Mouse (Mus musculus) layer of hippocampus, adult 2 months (tissue): ENCODE measurements around the gene Cth. TPM values are rescaled to one million over a fixed set of nuclear protein-coding genes. Genes with fewer than 3 reads are reported as not detected.

ENCODE experiments used
- DNase-seq, 2 experiments: peaks; one replicate each; pipeline ENCODE4 v3.0.0; 2022; ENCODE audit warnings: low spot score in 2 of 2
- H3K27ac ChIP-seq: fragments of 200-600 bp; 2 replicates; pipeline ENCODE4 v1.8.1; 2022
- H3K4me3 ChIP-seq: fragments of 200-600 bp; 2 replicates; pipeline ENCODE4 v1.8.1; 2022; ENCODE audit warnings: mild to moderate bottlenecking
- CTCF ChIP-seq: fragments of 200-600 bp; conservative IDR thresholded peaks from 2 replicates; pipeline ENCODE4 v1.8.1; 2022; ENCODE audit warnings: antibody characterized with exemption, mild to moderate bottlenecking, moderate library complexity
- total RNA-seq, 2 experiments: library from RNA; stranded (reverse); gene quantifications; 2 replicates each; pipeline ENCODE4 v1.2.3; 2021

Gene Cth
- total RNA-seq, 2 experiments from 2014 or later: 6.5 to 6.6 TPM

- peak; percentile 43 for TF ChIP-seq CTCF
- H3K4me3 ChIP-seq: no peak overlapping the region
- no peak for DNase-seq
- H3K27ac ChIP-seq: no peak overlapping the region
Observed at GRCm38 (mm10) chr3:157931592-157931991, 6.7 kb upstream of the Cth start.

GRCm38 (mm10) chr3:157929417-157929816 is 4.5 kb upstream of the Cth start:
- Histone ChIP-seq H3K4me3 (no peak overlapping the region), H3K27ac (no peak overlapping the region)
- no peak for TF ChIP-seq CTCF
- DNase-seq: no peak

- TF ChIP-seq CTCF: no peak
- Histone ChIP-seq H3K4me3 (no peak overlapping the region), H3K27ac (peak overlapping the region; percentile 61; the same call in 1 of the 2 replicates)
- peak; percentile 31 to 75 for DNase-seq
Observed at GRCm38 (mm10) chr3:157928731-157929130, 3.9 kb upstream of the Cth start.

- Histone ChIP-seq H3K27ac (no peak overlapping the region), H3K4me3 (no peak overlapping the region)
- no peak for TF ChIP-seq CTCF
- no peak for DNase-seq
Observed at GRCm38 (mm10) chr3:157926761-157927160, 1.9 kb upstream of the Cth start.

- H3K27ac ChIP-seq: no peak overlapping the region; the same call in 1 of the 2 replicates
- no peak overlapping the region for H3K4me3 ChIP-seq
- DNase-seq: no peak
- no peak for TF ChIP-seq CTCF
Observed at GRCm38 (mm10) chr3:157925706-157926510, 1.0 kb upstream of the Cth start.

GRCm38 (mm10) chr3:157923268-157923835 is 1.5 kb downstream of the Cth start:
- TF ChIP-seq CTCF: no peak
- no peak for DNase-seq
- Histone ChIP-seq H3K4me3 (no peak overlapping the region), H3K27ac (no peak overlapping the region)

- TF ChIP-seq CTCF: no peak
- DNase-seq: no peak
- no peak overlapping the region for H3K27ac ChIP-seq
Observed at GRCm38 (mm10) chr3:157921376-157921775, 3.5 kb downstream of the Cth start.

GRCm38 (mm10) chr3:157916336-157916735 is 8.5 kb downstream of the Cth start:
- Histone ChIP-seq H3K27ac (no peak overlapping the region), H3K4me3 (no peak overlapping the region)
- TF ChIP-seq CTCF: no peak
- no peak for DNase-seq

More at GRCm38 (mm10) chr3:157921376-157921775, 3.5 kb downstream of the Cth start:
- H3K4me3 ChIP-seq: no peak overlapping the region

- H3K4me3 ChIP-seq: no peak overlapping the region
- no peak for DNase-seq
- TF ChIP-seq CTCF: no peak
- no peak overlapping the region for H3K27ac ChIP-seq
Observed at GRCm38 (mm10) chr3:157912155-157912554, 12.7 kb downstream of the Cth start.

- no peak overlapping the region for H3K4me3 ChIP-seq
- no peak for TF ChIP-seq CTCF
Observed at GRCm38 (mm10) chr3:157910262-157910661, 14.6 kb downstream of the Cth start.

GRCm38 (mm10) chr3:157908166-157908565 is 16.7 kb downstream of the Cth start:
- TF ChIP-seq CTCF: no peak
- H3K4me3 ChIP-seq: no peak overlapping the region
- H3K27ac ChIP-seq: no peak overlapping the region
- DNase-seq: no peak

More at GRCm38 (mm10) chr3:157910262-157910661, 14.6 kb downstream of the Cth start:
- H3K27ac ChIP-seq: no peak overlapping the region
- no peak for DNase-seq

GRCm38 (mm10) chr3:157901721-157902120 is 23.2 kb downstream of the Cth start:
- TF ChIP-seq CTCF: no peak
- no peak overlapping the region for H3K27ac ChIP-seq
- no peak overlapping the region for H3K4me3 ChIP-seq
- DNase-seq: no peak

- DNase-seq: no peak
- Histone ChIP-seq H3K4me3 (no peak overlapping the region), H3K27ac (no peak overlapping the region)
- TF ChIP-seq CTCF: no peak
Observed at GRCm38 (mm10) chr3:157899986-157900385, 24.9 kb downstream of the Cth start.

GRCm38 (mm10) chr3:157897645-157898044 is 27.2 kb downstream of the Cth start:
- DNase-seq: no peak
- H3K27ac ChIP-seq: no peak overlapping the region
- H3K4me3 ChIP-seq: no peak overlapping the region
- TF ChIP-seq CTCF: no peak
